Mouse (Mus musculus) neural tube, embryonic 15.5 days (tissue): Measurements from ENCODE around the gene Vmn1r44. TPM values are rescaled to one million over a fixed set of nuclear protein-coding genes. Genes with fewer than 3 reads are reported as not detected.
"Not testable (repeated sequence)": the region's sequence is repeated elsewhere in the genome, so short reads cannot be mapped to it uniquely, and the experiment has no call there.

Experiments used
- ATAC-seq: fragments of 200-750 bp; cut with Nextera tagmentation; 2 replicates; pipeline ENCODE4 v1.8.0; 2017; ENCODE audit warnings: mild to moderate bottlenecking, moderate TSS enrichment, moderate library complexity; ENCODE audit not compliant: low FRiP score
- H3K27ac ChIP-seq: fragments of 300-500 bp; sonication (generic); replicated peaks from 2 replicates; pipeline ENCODE4 v1.5.1; 2015; ENCODE audit warnings: mild to moderate bottlenecking, inconsistent platforms
- H3K27me3 ChIP-seq: fragments of 300-500 bp; sonication (generic); replicated peaks from 2 replicates; pipeline ENCODE4 v1.6.1; 2015; ENCODE audit warnings: inconsistent platforms
- H3K36me3 ChIP-seq: fragments of 300-500 bp; sonication (generic); 2 replicates; pipeline ENCODE4 v1.6.1; 2015; ENCODE audit warnings: inconsistent platforms
- H3K4me1 ChIP-seq: fragments of 300-500 bp; sonication (generic); 2 replicates; pipeline ENCODE4 v1.6.1; 2015; ENCODE audit warnings: inconsistent platforms
- H3K4me2 ChIP-seq: fragments of 300-500 bp; sonication (generic); 2 replicates; pipeline ENCODE4 v1.6.1; 2015; ENCODE audit warnings: inconsistent platforms, mild to moderate bottlenecking, moderate library complexity
- H3K4me3 ChIP-seq: fragments of 300-500 bp; sonication (generic); replicated peaks from 2 replicates; pipeline ENCODE4 v1.5.1; 2015; ENCODE audit warnings: mild to moderate bottlenecking, inconsistent platforms
- H3K9ac ChIP-seq: fragments of 300-500 bp; sonication (generic); replicated peaks from 2 replicates; pipeline ENCODE4 v1.6.1; 2015; ENCODE audit warnings: mild to moderate bottlenecking, inconsistent platforms
- H3K9me3 ChIP-seq: fragments of 300-500 bp; sonication (generic); replicated peaks from 2 replicates; pipeline ENCODE4 v1.6.1; 2016; ENCODE audit warnings: inconsistent platforms
- WGBS: fragments of 180-500 bp; shearing (Covaris S2); methylation state at CpG from one replicate; pipeline ENCODE4 v1.1.7; 2015; ENCODE audit warnings: mixed read lengths; 5-methylcytosine and 5-hydroxymethylcytosine counted together
- polyA plus RNA-seq: library from polyadenylated mRNA; unstranded; fragments of >200 nt; fragmentation: Nextera tagmentation; extraction: Ambion mirVana; gene quantifications from 2 replicates; pipeline ENCODE4 v1.2.1, GENCODE M21; 2015

Vmn1r44 gene
- not detected in 2 replicates for polyA plus RNA-seq

DNA sequence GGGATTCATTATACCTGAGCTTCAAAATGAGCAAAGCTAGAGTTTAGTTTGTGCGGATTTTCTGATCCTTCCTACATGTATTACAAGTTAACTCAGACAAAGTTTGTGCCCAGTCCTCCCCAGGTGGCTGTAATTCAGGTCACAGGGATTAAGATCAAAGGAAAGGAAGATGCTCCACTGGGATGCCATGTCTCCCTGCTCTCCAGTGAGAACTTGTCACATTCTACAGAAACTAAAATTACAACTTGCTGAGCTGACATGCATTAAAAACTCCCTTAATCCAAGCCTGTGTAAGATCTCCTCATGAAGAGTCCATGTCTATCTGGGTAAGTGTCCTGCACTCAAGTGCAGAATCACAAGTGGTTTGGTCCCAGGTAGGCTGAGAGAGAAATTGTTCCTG lies at the start of gene Vmn1r44:
TSS of gene Vmn1r44 (plus strand) at position 301 of the 400 bp plus-strand sequence.
- no peak within 1 kb of the TSS for H3K27ac ChIP-seq
- no peaks in the 10 kb centered on the region for H3K36me3 ChIP-seq
- H3K27me3 ChIP-seq, result no peaks in the 10 kb centered on the region
- no peak within 1 kb of the TSS for H3K4me2 ChIP-seq
- ATAC-seq, result no peak
- no peak within 1 kb of the TSS for H3K9ac ChIP-seq
- no peak within 1 kb of the TSS for H3K4me3 ChIP-seq
- WGBS, result 89% methylated on average over 1 of the region's 1 CpGs
- H3K4me1 ChIP-seq, result no peaks in the 10 kb centered on the region
- no peaks in the 10 kb centered on the region for H3K9me3 ChIP-seq

DNA sequence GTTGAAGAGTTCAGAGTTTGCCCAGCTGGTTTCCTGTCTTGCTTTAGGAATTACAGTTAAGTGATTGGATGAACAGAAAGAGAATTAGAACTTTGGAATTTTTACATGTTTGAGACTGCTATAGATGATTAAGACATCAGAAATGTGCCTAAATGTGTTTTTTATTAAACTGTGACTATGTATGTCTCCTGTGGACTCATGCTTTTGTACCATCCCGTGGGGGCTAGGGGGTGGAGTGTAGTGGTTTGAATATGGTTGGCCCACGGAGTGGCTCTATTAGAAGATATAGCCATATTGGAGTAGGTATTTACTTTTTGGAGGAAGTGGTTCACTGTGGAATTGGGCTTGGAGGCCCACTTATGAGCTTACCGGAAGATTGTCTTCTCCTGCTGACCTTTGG lies 25.9 kb upstream of the Vmn1r44 start:
- 84% methylated on average over 3 of the region's 3 CpGs for WGBS
- ATAC-seq, result no peak
- Histone ChIP-seq H3K4me1 (no peaks in the 10 kb centered on the region), H3K27me3 (no peaks in the 10 kb centered on the region), H3K27ac (no peak overlapping the region), H3K36me3 (no peaks in the 10 kb centered on the region), H3K9me3 (no peaks in the 10 kb centered on the region), H3K4me3 (no peak overlapping the region), H3K4me2 (no peak overlapping the region), H3K9ac (no peak overlapping the region)

DNA sequence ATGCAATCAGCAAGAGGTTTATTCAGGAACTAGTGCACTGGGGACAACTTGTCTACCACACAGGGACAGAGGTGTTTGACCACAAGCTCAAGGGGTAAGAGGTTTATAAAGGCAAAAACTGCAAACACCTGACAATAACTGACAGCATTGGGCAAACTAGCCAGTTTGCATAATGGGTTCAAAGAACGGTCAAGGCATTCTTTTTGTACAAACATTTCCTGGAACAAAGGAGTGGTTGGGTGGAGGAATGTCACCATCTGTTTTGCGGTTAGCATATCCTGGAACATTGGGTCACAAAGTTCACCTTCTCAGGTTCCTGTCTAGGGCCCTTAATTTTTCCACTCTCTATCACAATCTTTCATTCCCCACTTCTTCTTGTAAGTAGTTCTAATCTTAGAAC lies 23.6 kb upstream of the Vmn1r44 start:
- 0 out of 2 replicates have a peak, but pooled peaks cover 3% of the 10 kb centered on the region for H3K9me3 ChIP-seq
- H3K9ac ChIP-seq, result no peak overlapping the region
- no peaks in the 10 kb centered on the region for H3K36me3 ChIP-seq
- no peak for ATAC-seq
- 96% methylated on average over 2 of the region's 2 CpGs for WGBS
- H3K4me1 ChIP-seq, result no peaks in the 10 kb centered on the region
- H3K4me3 ChIP-seq, result no peak overlapping the region
- no peak overlapping the region for H3K4me2 ChIP-seq
- H3K27ac ChIP-seq, result no peak overlapping the region
- H3K27me3 ChIP-seq, result no peaks in the 10 kb centered on the region

DNA sequence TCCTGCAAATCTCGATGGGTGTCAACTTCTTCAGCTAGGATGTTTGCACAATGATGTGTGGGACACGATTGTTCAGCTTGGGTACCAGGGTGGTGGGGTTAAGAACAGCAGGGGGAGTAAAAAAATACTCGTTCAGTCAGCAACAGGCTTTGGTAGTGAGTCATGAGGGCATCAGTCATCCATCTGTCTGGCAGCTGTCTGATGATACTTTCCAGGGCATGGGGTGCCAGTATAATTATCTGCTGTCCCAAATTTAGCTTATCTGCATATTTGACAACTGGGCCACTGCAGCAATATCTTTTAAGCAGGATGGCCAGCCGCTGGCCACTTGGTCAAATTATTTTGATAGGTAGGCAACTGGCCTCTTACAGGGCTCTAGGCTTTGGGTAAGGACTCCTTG lies 19.7 kb upstream of the Vmn1r44 start:
- H3K36me3 ChIP-seq, result no peaks in the 10 kb centered on the region
- 0 out of 2 replicates have a peak, but pooled peaks cover 3% of the 10 kb centered on the region for H3K9me3 ChIP-seq
- 86% methylated on average over 4 of the region's 4 CpGs for WGBS
- H3K4me3 ChIP-seq, result no peak overlapping the region
- H3K4me1 ChIP-seq, result no peaks in the 10 kb centered on the region
- no peak overlapping the region for H3K9ac ChIP-seq
- no peak for ATAC-seq
- no peaks in the 10 kb centered on the region for H3K27me3 ChIP-seq
- no peak overlapping the region for H3K4me2 ChIP-seq
- no peak overlapping the region for H3K27ac ChIP-seq

DNA sequence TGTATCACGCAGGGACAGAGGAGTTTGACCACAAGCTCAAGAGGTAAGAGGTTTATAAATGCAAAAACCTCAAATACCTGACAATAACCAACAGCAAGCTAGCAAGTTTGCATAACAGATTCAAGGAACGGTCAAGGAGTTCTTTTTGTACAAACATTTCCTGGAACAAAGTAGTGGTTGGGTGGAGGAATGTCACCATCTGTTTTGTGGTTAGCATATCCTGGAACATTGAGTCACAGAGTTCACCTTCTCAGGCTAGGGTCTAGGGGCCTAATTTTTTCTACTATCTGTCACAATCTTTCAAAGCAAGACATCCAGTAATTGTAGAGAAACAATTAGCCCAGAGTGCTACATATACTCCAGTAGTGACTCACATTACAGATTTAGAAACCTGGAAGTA lies 16.2 kb upstream of the Vmn1r44 start:
- H3K4me1 ChIP-seq, result no peaks in the 10 kb centered on the region
- ATAC-seq, result no peak
- WGBS, result 89% methylated on average over 2 of the region's 2 CpGs

DNA sequence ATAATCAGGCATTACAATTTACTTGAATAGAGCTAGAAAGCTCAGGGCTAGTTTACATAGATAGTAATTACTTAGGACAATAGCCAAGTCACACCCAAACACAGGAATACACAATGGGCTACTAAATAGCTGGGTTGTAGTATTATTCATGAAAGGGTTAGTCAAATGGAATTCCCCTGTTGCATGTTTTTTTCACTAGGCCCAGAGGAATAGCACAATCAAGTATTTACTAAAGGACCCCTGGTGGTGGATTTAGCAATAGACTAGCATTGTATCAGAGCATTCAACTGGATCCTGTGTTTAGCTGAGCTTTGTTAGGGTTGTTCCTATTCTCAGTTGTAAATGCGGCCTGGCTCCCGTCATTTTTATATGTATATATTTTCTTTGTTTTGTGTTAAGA lies 15.5 kb upstream of the Vmn1r44 start:
- Histone ChIP-seq H3K27ac (no peak overlapping the region), H3K9me3 (no peaks in the 10 kb centered on the region), H3K4me2 (no peak overlapping the region), H3K36me3 (no peaks in the 10 kb centered on the region), H3K27me3 (no peaks in the 10 kb centered on the region), H3K4me3 (no peak overlapping the region), H3K4me1 (no peaks in the 10 kb centered on the region), H3K9ac (no peak overlapping the region)
- no peak for ATAC-seq
- WGBS, result 96% methylated on average over 2 of the region's 2 CpGs

More for the DNA sequence above, 16.2 kb upstream of the Vmn1r44 start:
- H3K4me2 ChIP-seq, result no peak overlapping the region
- H3K9me3 ChIP-seq, result 0 out of 2 replicates have a peak, but pooled peaks cover 3% of the 10 kb centered on the region
- no peaks in the 10 kb centered on the region for H3K27me3 ChIP-seq
- H3K9ac ChIP-seq, result no peak overlapping the region
- no peak overlapping the region for H3K4me3 ChIP-seq
- no peaks in the 10 kb centered on the region for H3K36me3 ChIP-seq
- H3K27ac ChIP-seq, result no peak overlapping the region

DNA sequence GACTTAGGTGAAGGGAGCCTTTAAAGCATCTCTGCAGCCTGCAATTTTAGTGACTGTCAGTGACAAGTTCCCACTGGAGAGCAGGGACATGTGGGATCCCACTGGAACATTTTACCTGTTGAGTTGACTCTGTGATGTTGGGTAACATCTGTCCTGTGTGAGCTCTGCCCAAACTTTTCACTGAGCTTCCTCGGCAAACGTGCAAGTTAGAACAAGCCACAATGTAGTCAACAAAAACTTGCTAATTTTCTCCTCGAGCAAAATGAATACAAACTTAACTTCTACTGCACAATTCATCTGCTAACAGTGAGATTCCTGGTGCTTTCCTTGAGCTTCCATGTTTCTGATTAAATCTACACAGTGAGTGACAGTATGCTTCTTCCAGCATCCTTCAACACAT lies 7.1 kb upstream of the Vmn1r44 start, which contains the start of the genes Vmn1r42 and Vmn1r43:
TSS of gene Vmn1r42 (minus strand) at position 101 of the 400 bp plus-strand sequence.
TSS of gene Vmn1r43 (minus strand) at position 101 of the 400 bp plus-strand sequence.
- not testable (repeated sequence) for H3K9me3 ChIP-seq, H3K27me3 ChIP-seq, H3K4me3 ChIP-seq, H3K4me2 ChIP-seq, H3K27ac ChIP-seq, ATAC-seq, H3K4me1 ChIP-seq, H3K36me3 ChIP-seq, H3K9ac ChIP-seq
- 81% methylated on average over 3 of the region's 3 CpGs for WGBS

DNA sequence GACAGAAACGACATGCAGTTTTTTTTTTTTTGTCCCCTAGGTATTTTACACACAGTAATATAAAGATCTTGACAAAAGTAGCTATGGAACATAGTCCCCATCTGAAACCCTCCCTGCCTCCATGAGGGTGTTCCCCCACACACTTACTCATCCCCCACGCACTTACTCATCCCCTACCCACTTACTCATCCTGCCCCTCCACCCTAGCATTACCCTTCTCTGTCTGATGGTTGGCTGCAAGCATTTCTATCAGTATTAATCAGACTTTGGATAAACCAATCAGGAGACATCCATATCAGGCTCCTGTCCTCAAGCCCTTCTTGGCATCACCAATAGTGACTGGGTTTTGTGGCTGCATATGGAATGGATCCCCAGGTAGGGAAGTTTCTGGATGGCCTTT lies 6.5 kb upstream of the Vmn1r44 start:
- WGBS, result 85% methylated on average over 2 of the region's 2 CpGs
- H3K9ac ChIP-seq, result no peak overlapping the region
- no peaks in the 10 kb centered on the region for H3K27me3 ChIP-seq
- H3K4me3 ChIP-seq, result no peak overlapping the region
- ATAC-seq, result no peak
- H3K4me2 ChIP-seq, result no peak overlapping the region
- H3K27ac ChIP-seq, result no peak overlapping the region
- H3K36me3 ChIP-seq, result no peaks in the 10 kb centered on the region
- no peaks in the 10 kb centered on the region for H3K9me3 ChIP-seq
- H3K4me1 ChIP-seq, result no peaks in the 10 kb centered on the region

DNA sequence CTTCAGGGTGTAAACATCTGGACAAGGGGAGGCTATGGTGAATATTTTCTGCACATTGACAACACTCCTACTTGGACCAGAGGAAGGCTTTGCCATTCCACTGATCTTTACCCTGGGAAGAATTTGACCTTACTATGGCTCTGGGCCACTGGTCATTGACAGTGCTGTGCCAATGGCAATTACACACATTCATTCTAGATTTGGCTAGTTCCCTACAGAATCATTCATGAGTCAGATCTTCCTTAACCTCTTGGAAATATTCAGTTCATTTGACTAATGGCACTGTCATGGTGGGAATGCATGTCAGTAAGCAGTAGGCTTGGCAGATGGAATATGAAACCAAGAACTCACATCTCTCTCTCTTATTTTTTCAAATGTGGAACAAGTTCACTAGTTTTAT lies 2.6 kb upstream of the Vmn1r44 start:
- Histone ChIP-seq H3K27ac (no peak overlapping the region), H3K9me3 (no peaks in the 10 kb centered on the region), H3K4me2 (no peak overlapping the region), H3K4me1 (no peaks in the 10 kb centered on the region), H3K36me3 (no peaks in the 10 kb centered on the region), H3K4me3 (no peak overlapping the region), H3K27me3 (no peaks in the 10 kb centered on the region), H3K9ac (no peak overlapping the region)
- no peak for ATAC-seq

DNA sequence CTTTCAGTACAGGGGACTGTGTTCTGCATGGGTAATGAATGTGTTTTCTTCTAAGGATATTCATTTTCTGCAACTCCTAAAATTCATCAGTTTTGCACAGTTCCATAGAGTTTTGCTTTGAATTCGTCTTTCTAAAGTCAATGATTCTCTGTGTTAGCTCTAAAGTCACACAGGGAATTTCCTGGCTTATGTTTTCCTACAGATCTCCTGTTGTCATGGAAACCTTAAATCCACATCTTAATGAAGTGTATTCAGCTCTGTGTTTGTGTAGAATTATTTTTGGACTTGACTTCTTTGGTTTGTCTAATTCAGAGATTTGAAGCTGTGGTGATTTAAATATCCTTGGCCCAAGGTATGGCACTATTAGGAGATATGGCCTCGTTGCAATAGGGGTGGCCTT lies 352 bp downstream of the Vmn1r44 start:
- Histone ChIP-seq H3K4me3 (no peak overlapping the region), H3K4me2 (no peak overlapping the region), H3K4me1 (no peaks in the 10 kb centered on the region), H3K36me3 (no peaks in the 10 kb centered on the region), H3K27ac (no peak overlapping the region), H3K9ac (no peak overlapping the region), H3K27me3 (no peaks in the 10 kb centered on the region), H3K9me3 (no peaks in the 10 kb centered on the region)
- ATAC-seq, result no peak
- WGBS, result 52% methylated on average over 2 of the region's 2 CpGs

DNA sequence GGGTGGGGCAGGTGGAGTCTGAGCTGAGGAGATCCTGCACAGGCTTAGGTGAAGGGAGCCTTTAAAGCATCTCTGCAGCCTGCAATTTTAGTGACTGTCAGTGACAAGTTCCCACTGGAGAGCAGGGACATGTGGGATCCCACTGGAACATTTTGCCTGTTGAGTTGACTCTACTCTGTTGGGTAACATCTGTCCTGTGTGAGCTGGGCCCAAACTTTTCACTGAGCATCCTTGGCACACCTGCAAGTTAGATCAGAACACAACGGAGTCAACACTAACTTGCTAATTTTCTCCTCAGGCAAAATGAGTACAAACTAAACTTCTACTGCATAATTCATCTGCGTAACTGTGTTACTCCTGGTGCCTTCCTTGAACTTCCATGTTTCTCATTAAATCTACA lies 57.0 kb downstream of the Vmn1r44 start, which contains the start of gene Vmn1r45:
TSS of gene Vmn1r45 (minus strand) at position 101 of the 400 bp plus-strand sequence.
- H3K27me3 ChIP-seq, H3K9me3 ChIP-seq, H3K4me1 ChIP-seq, H3K9ac ChIP-seq, H3K36me3 ChIP-seq, H3K27ac ChIP-seq, H3K4me3 ChIP-seq, ATAC-seq, H3K4me2 ChIP-seq: not testable (repeated sequence)
- 95% methylated on average over 2 of the region's 2 CpGs for WGBS

DNA sequence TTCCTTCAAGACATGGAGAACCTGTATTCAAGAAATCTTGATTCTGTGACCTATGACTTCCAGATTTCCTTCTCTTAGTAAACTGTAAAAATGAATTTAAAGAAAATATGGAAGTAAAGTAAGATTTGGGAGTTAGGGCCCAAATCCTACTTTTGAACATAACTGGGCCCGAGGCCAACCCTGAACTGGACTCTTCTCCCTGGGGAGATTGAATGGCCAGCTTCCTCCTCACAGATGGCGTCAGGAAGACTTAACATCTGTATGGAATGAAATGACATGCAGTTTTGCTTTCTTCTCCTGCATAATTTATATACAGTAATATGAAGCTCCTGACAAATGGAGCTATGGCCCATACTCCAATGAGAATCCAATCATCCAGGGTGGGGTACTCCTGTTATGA lies 57.5 kb downstream of the Vmn1r44 start:
- no peaks in the 10 kb centered on the region for H3K4me1 ChIP-seq
- H3K36me3 ChIP-seq, result no peaks in the 10 kb centered on the region
- no peak overlapping the region for H3K9ac ChIP-seq
- no peaks in the 10 kb centered on the region for H3K9me3 ChIP-seq
- no peak overlapping the region for H3K4me3 ChIP-seq
- no peak overlapping the region for H3K27ac ChIP-seq
- H3K27me3 ChIP-seq, result no peaks in the 10 kb centered on the region
- 87% methylated on average over 2 of the region's 2 CpGs for WGBS
- ATAC-seq, result no peak
- no peak overlapping the region for H3K4me2 ChIP-seq
